Mouse (Mus musculus): ENCODE measurements around the gene Cyb5r1.

Gene Cyb5r1

DNA sequence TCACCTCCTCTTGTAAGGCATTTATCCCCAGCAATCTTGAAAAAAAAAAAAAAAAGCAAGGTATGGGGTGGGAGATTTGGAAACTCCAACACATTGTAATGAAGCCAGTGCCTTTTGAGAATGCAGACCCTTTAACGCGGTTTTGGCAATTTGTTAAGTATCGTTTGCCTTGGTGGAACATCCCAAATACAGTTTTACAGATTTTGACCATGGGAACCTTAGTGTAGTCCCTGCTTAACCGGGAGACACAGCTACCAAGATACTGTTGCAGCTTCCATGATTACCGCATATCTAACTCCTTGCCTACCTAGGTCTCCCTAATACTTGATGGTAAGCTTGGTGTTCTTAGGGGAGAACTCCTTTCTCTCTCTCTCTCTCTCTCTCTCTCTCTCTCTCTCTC, 50.7 kb downstream of the Cyb5r1 start:
- DNase-seq (ENCODE audit: low read depth in 1 of 2, low spot score in 2 of 2), result no peak

DNA sequence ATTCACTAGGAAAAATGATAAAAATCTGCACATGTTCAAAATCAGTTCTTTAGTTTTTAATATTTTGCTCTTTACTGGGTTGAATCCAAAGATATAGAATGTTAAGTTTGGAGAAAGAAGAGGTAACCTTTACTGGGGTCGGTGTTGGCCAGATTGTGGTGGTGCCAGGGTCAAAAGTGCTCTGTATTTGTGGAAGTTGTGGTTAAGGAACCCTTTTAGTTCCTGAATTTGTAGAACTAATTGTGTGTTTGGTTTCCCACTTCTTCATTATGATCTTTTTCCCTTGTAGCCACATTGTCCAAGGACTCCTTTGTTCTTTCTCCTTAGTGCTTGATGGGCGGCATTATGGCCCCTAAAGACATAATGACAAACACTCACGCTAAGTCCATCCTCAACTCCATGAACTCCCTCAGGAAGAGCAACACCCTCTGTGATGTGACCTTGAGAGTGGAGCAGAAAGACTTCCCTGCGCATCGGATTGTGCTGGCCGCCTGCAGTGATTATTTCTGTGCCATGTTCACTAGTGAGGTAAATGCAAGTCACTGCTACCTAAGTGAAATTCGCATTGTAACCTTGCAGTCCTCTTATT, 52.9 kb downstream of the Cyb5r1 start:
- no peak for DNase-seq (ENCODE audit: low read depth in 1 of 2, low spot score in 2 of 2)

DNA sequence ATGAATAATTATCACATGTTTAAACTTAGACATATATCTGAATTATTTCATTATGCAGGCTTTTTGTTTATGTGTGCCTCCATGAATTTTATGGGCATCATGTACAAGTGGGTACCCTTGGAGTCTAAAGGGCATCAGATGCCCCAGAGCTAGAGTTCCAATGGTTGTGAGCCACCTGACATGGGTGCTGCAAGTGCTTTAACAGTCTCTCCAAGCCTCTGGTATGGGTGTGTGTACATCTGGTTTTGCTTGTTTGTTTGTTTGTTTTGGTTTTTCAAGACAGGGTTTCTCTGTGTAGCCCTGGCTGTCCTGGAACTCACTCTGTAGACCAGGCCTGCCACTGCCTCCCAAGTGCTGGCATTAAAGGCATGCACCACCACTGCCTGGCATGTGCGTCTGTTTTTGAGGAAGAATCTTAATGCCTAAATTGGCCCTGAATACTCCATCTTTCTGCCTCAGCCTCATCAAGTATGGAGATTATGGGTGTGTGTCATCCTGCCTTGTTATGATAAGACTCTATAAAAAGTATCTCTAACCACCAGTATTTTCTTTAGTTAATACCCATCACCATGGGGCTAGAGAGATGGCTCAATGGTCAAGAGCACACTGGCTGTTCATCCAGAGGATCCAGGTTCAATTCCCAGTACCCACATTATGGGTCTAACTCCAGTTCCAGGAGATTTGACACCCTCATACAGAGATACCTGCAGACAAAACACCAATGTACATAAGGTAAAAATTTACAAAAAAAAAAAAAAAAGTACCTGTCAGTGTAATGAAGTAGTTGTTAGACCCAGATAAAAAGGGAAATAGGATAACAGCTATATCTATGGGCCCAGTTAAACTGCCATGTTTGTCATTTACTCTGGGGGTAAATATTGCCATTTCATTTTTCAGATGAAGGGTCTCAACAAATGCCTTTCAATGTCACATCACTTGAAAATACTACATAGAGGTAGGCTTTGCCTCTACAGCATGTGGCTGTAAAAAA, 55.2 kb downstream of the Cyb5r1 start:
- DNase-seq (ENCODE audit: low read depth in 1 of 2, low spot score in 2 of 2), result no peak
